Mouse (Mus musculus) MEL (cell line): Measurements from ENCODE around the gene Fam219a. TPM values are rescaled to one million over a fixed set of nuclear protein-coding genes. Genes with fewer than 3 reads are reported as not detected.

Source experiments
- DNase-seq: peaks from one replicate; pipeline ENCODE4 v3.0.0; 2011; ENCODE audit warnings: low read depth, low spot score
- H3K27ac ChIP-seq: 2 replicates; pipeline ENCODE4 v1.5.1; 2012; ENCODE audit warnings: low read depth, mild to moderate bottlenecking, control low read depth, low read length, moderate library complexity; ENCODE audit not compliant: control insufficient read depth
- H3K27me3 ChIP-seq, 2 experiments: fragments of 150-350 bp in 1 of 2; sonication (generic) in 1 of 2; 2 replicates each; pipeline ENCODE4 v1.6.1; 2012; ENCODE audit warnings: low read length in 2 of 2, mild to moderate bottlenecking in 2 of 2, improper control_type of control experiment in 1 of 2, moderate library complexity in 1 of 2; ENCODE audit not compliant: insufficient read depth in 2 of 2, control insufficient read depth in 1 of 2
- H3K36me3 ChIP-seq, 2 experiments: 2 replicates each; pipeline ENCODE4 v1.6.1; 2012 to 2014; ENCODE audit warnings: low read length in 2 of 2, improper control_type of control experiment in 1 of 2, inconsistent platforms in 1 of 2, mild to moderate bottlenecking in 1 of 2; ENCODE audit not compliant: insufficient read depth in 2 of 2, control insufficient read depth in 1 of 2
- H3K4me1 ChIP-seq, 2 experiments: fragments of 150-350 bp in 1 of 2; sonication (generic) in 1 of 2; 2 replicates each; pipeline ENCODE4 v1.6.1; 2012; ENCODE audit warnings: low read length in 2 of 2, improper control_type of control experiment in 1 of 2, mild to moderate bottlenecking in 1 of 2; ENCODE audit not compliant: insufficient read depth in 2 of 2, control insufficient read depth in 1 of 2
- H3K4me3 ChIP-seq, 2 experiments: fragments of 150-350 bp in 1 of 2; sonication (generic) in 1 of 2; 2 replicates each; pipeline ENCODE4 v1.5.1; 2012; ENCODE audit warnings: low read depth in 2 of 2, low read length in 2 of 2, mild to moderate bottlenecking in 2 of 2, moderate library complexity in 2 of 2, control low read depth in 1 of 2, improper control_type of control experiment in 1 of 2; ENCODE audit not compliant: control insufficient read depth in 1 of 2, insufficient read depth in 1 of 2
- H3K79me2 ChIP-seq: 2 replicates; pipeline ENCODE4 v1.6.1; 2012; ENCODE audit warnings: mild to moderate bottlenecking, low read length, moderate library complexity; ENCODE audit not compliant: control insufficient read depth, poor library complexity, insufficient read depth
- H3K9ac ChIP-seq: 2 replicates; pipeline ENCODE4 v1.6.1; 2012; ENCODE audit warnings: low read depth, mild to moderate bottlenecking, control low read depth, low read length, moderate library complexity; ENCODE audit not compliant: control insufficient read depth, poor library complexity, severe bottlenecking
- H3K9me3 ChIP-seq: fragments of 150-350 bp; sonication (generic); replicated peaks from 2 replicates; pipeline ENCODE4 v1.6.1; 2012; ENCODE audit warnings: mild to moderate bottlenecking, low read length, improper control_type of control experiment, moderate library complexity; ENCODE audit not compliant: insufficient read depth
- CHD2 ChIP-seq: IDR thresholded peaks from 2 replicates; pipeline ENCODE4 v1.6.1; 2011; ENCODE audit warnings: low read length, improper control_type of control experiment
- CTCF ChIP-seq, 3 experiments: IDR thresholded peaks in 2 of 3; conservative IDR thresholded peaks in 1 of 3; 2 replicates each; pipeline ENCODE4 v1.5.1; 2011 to 2012; ENCODE audit warnings: low read length in 3 of 3, low read depth in 2 of 3, mild to moderate bottlenecking in 2 of 3, improper control_type of control experiment in 1 of 3, inconsistent platforms in 1 of 3, mixed read lengths in 1 of 3, moderate library complexity in 1 of 3; ENCODE audit not compliant: control insufficient read depth in 1 of 3, insufficient read depth in 1 of 3, poor library complexity in 1 of 3, severe bottlenecking in 1 of 3
- ELF1 ChIP-seq: IDR thresholded peaks from 2 replicates; pipeline ENCODE4 v1.6.1; 2014; ENCODE audit warnings: low read depth, mild to moderate bottlenecking, inconsistent platforms, low read length, improper control_type of control experiment, moderate library complexity
- EP300 ChIP-seq, 2 experiments: IDR thresholded peaks; 2 replicates each; pipeline ENCODE4 v1.6.1; 2011; ENCODE audit warnings: improper control_type of control experiment in 2 of 2, low read length in 2 of 2, low read depth in 1 of 2, mild to moderate bottlenecking in 1 of 2
- ETS1 ChIP-seq: IDR thresholded peaks from 2 replicates; pipeline ENCODE4 v1.6.1; 2012; ENCODE audit warnings: low read depth, mild to moderate bottlenecking, inconsistent platforms, low read length, improper control_type of control experiment, moderate library complexity
- GABPA ChIP-seq: IDR thresholded peaks from 2 replicates; pipeline ENCODE4 v1.6.1; 2012; ENCODE audit warnings: low read depth, mild to moderate bottlenecking, inconsistent platforms, low read length, improper control_type of control experiment, moderate library complexity
- GATA1 ChIP-seq: IDR thresholded peaks from 2 replicates; pipeline ENCODE4 v1.6.1; 2011; ENCODE audit warnings: low read depth, low read length, improper control_type of control experiment
- MAFK ChIP-seq: IDR thresholded peaks from 2 replicates; pipeline ENCODE4 v1.6.1; 2011; ENCODE audit warnings: low read depth, mild to moderate bottlenecking, low read length, improper control_type of control experiment, borderline replicate concordance
- MAX ChIP-seq: IDR thresholded peaks from 2 replicates; pipeline ENCODE4 v1.6.1; 2011; ENCODE audit warnings: low read length, improper control_type of control experiment
- MEF2A ChIP-seq: IDR thresholded peaks from 2 replicates; pipeline ENCODE4 v1.6.1; 2014; ENCODE audit warnings: low read depth, mild to moderate bottlenecking, inconsistent platforms, low read length, improper control_type of control experiment; ENCODE audit not compliant: poor library complexity, insufficient replicate concordance, severe bottlenecking; ENCODE audit errors: extremely low read depth
- NELFE ChIP-seq: IDR thresholded peaks from 2 replicates; pipeline ENCODE4 v1.6.1; 2011; ENCODE audit warnings: low read depth, low read length, improper control_type of control experiment
- RAD21 ChIP-seq: IDR thresholded peaks from 2 replicates; pipeline ENCODE4 v1.6.1; 2011; ENCODE audit warnings: mild to moderate bottlenecking, low read depth, low read length, improper control_type of control experiment
- SIN3A ChIP-seq: IDR thresholded peaks from 2 replicates; pipeline ENCODE4 v1.6.1; 2012; ENCODE audit warnings: low read length, improper control_type of control experiment, inconsistent platforms
- SMC3 ChIP-seq: IDR thresholded peaks from 2 replicates; pipeline ENCODE4 v1.6.1; 2011; ENCODE audit warnings: low read depth, low read length, improper control_type of control experiment
- TAL1 ChIP-seq: IDR thresholded peaks from 2 replicates; pipeline ENCODE4 v1.6.1; 2012; ENCODE audit warnings: mild to moderate bottlenecking, inconsistent platforms, low read length, moderate library complexity, mixed read lengths
- TBP ChIP-seq: IDR thresholded peaks from 2 replicates; pipeline ENCODE4 v1.8.0; 2011; ENCODE audit warnings: low read depth, low read length, improper control_type of control experiment
- TCF12 ChIP-seq: IDR thresholded peaks from 2 replicates; pipeline ENCODE4 v1.6.1; 2014; ENCODE audit warnings: low read depth, mild to moderate bottlenecking, inconsistent platforms, low read length, improper control_type of control experiment, moderate library complexity
- ZC3H11A ChIP-seq: IDR thresholded peaks from 2 replicates; pipeline ENCODE4 v1.6.1; 2012; ENCODE audit warnings: low read depth, mild to moderate bottlenecking, inconsistent platforms, low read length, improper control_type of control experiment
- ZMIZ1 ChIP-seq: IDR thresholded peaks from 2 replicates; pipeline ENCODE4 v1.6.1; 2012; ENCODE audit warnings: low read depth, mild to moderate bottlenecking, inconsistent platforms, low read length, improper control_type of control experiment, moderate library complexity
- polyA plus RNA-seq, 2 experiments: library from polyadenylated mRNA; stranded (reverse) in 1 of 2; unstranded in 1 of 2; fragments of >175 nt in 1 of 2; fragments of >200 nt in 1 of 2; gene quantifications; 2 replicates each; pipeline versions ENCODE4 v1.2.1 to v1.2.4; 2012; ENCODE audit warnings: low replicate concordance in 2 of 2, low read depth in 1 of 2; ENCODE audit not compliant: insufficient read length in 2 of 2, insufficient read depth in 1 of 2, missing spikeins in 1 of 2
- total RNA-seq: library from RNA; depleted of rRNA; stranded (reverse); fragments of 300-350 nt; gene quantifications from 2 replicates; pipeline ENCODE4 v1.2.3, GENCODE M21; 2012

The Fam219a gene
- total and polyA plus RNA-seq, 3 experiments: 0.85 to 3.8 TPM; not detected in 1

DNA sequence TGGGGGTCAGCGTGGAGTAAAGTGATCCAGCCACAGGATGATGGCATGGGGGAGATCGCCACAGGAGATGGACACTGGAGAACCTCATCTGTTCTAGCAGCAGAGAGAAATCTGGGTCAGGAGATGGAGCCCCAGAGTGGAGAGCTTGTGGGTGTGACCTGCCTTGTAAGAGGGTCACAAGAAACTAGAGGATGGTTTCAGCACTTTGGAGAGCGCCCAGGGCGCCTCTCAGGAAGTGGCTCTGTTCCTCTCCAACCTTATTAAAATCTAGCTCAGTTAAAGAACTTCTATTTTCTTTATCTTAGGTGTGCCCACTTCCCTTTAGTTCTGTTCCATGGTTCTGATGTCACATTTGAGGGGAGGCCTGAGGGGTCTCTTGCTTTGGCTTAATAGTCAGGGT lies 37.4 kb upstream of the Fam219a start:
- TF ChIP-seq NELFE: no peak
- TF ChIP-seq EP300 (IDR thresholded peaks at IDR 0.05; ENCODE audit: low read depth in 1 of 2, low read length in 2 of 2): peak in 1 of 2 experiments; percentile 35; a peak in 2 of 4 replicates
- TF ChIP-seq MEF2A: no peak
- TF ChIP-seq GABPA: no peak
- TF ChIP-seq TCF12: no peak
- TF ChIP-seq GATA1: no peak
- no peak for TF ChIP-seq ZMIZ1
- TF ChIP-seq ELF1: 0 out of 2 replicates have a peak, but pooled peaks have one; percentile 34
- no peak for TF ChIP-seq MAX
- no peak for TF ChIP-seq ETS1
- peak; percentile 80 for TF ChIP-seq SIN3A
- TF ChIP-seq, all 39 proteins: peak for 3
- Histone ChIP-seq H3K9ac (no peak overlapping the region), H3K4me3 (no peak overlapping the region), H3K79me2 (no peaks in the 10 kb centered on the region), H3K4me1 (0 out of 4 replicates have a peak, but pooled peaks cover 0 to 3% of the 10 kb centered on the region in 2 experiments), H3K27me3 (no peaks in the 10 kb centered on the region), H3K27ac (no peak overlapping the region), H3K9me3 (no peaks in the 10 kb centered on the region), H3K36me3 (no peaks in the 10 kb centered on the region)
- DNase-seq: peak; percentile 84

DNA sequence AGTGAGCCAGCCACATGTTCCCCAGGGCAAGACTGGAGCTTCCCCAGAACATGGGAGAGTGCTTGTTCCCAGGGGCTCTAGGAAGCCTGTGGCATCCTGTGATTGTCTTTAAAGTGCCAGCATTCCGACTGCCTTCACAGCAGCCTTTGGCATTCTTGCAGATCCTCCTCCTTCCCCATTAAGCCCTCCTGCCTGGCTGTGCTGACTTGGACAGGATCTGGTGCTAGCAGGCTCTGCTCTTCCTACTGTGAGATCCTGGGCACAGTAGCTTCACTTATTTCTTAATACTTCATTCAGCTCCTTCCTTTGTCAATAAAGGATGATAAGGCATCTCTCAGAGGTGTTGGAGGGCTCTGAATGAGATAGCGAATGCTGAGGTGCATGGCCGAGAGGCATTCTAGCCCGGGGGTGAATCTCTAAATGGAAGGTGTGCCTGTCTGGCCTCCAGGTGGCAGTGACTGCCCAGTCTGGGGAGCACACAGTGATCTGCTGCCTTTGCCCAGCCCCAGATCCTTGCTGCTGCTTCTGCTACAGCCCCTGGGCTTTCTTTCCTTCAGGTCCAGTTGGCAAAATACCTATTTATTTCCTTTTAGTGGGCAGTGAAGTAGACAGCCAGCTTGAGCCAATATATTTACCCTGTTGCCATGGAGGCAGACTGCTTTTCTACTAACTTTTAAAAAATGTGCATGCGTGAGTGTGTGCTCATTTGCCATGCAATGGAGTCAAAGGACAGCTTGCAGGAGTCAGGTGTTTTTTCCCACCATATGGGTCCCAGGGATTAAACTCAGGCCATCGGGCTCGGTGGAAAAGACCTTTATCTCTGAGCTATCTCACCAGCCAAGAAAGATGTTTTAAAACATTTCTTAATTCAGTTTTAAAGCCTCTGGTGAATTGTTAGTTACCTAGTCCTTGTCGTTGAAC lies 35.4 kb upstream of the Fam219a start:
- Histone ChIP-seq H3K9me3 (no peaks in the 10 kb centered on the region), H3K4me1 (0 out of 4 replicates have a peak, but pooled peaks cover 0 to 3% of the 10 kb centered on the region in 2 experiments), H3K27me3 (no peaks in the 10 kb centered on the region; a peak in 1 of 4 replicates), H3K79me2 (no peaks in the 10 kb centered on the region), H3K4me3 (no peak overlapping the region), H3K9ac (no peak overlapping the region), H3K27ac (no peak overlapping the region), H3K36me3 (no peaks in the 10 kb centered on the region)
- TF ChIP-seq SIN3A (no peak), CTCF (IDR thresholded peaks at IDR 0.05 in 2 of 3, conservative IDR thresholded peaks at IDR 0.05 in 1 of 3; ENCODE audit: control insufficient read depth in 1 of 3, insufficient read depth in 1 of 3, low read depth in 2 of 3, low read length in 3 of 3, poor library complexity in 1 of 3, severe bottlenecking in 1 of 3) (peak in 1 of 3 experiments; percentile 16; a peak in 2 of 6 replicates), ZMIZ1 (no peak), SMC3 (0 out of 2 replicates have a peak, but pooled peaks have one; percentile 9), ETS1 (no peak), CHD2 (no peak), MAFK (no peak), RAD21 (0 out of 2 replicates have a peak, but pooled peaks have one; percentile 7), ZC3H11A (no peak), TAL1 (no peak), TBP (no peak)
- DNase-seq: no peak
